Mouse (Mus musculus): ENCODE results near the gene Cops4. TPM values are rescaled to one million over a fixed set of nuclear protein-coding genes. Genes with fewer than 3 reads are reported as not detected.

The Cops4 gene
- polyA plus RNA-seq, 1 experiment from 2014 or later, result 254 TPM

GRCm38 (mm10) chr5:100572069-100572468 lies 54.0 kb downstream of the Cops4 start, which contains the start of gene Plac8:
Gene Plac8 (minus strand): TSS chr5:100572245.
- Histone ChIP-seq H3K27me3 (ENCODE audit: control insufficient read depth, insufficient read depth, low read length) (no peaks in the 10 kb centered on the region), H3K9ac (ENCODE audit: low read length) (no peak within 1 kb of the TSS), H3K4me1 (ENCODE audit: control insufficient read depth, insufficient read depth, low read length) (no peaks in the 10 kb centered on the region), H3K36me3 (ENCODE audit: control insufficient read depth, insufficient read depth, low read length) (no peaks in the 10 kb centered on the region), H3K27ac (replicated peaks; ENCODE audit: low read depth, low read length) (no peak within 1 kb of the TSS), H3K4me2 (ENCODE audit: low read depth, severe bottlenecking) (no peak within 1 kb of the TSS), H3K9me3 (ENCODE audit: control insufficient read depth, low read length) (no peaks in the 10 kb centered on the region), H3K4me3 (ENCODE audit: low read depth, low read length) (no peak within 1 kb of the TSS)
- WGBS, result 28% methylated on average over 7 of the region's 7 CpGs
- ATAC-seq (ENCODE audit: insufficient number of reproducible peaks, low FRiP score, low TSS enrichment, low read depth) (no peak), DNase-seq (ENCODE audit: low spot score) (no peak)

GRCm38 (mm10) chr5:100573256-100573655 lies 55.1 kb downstream of the Cops4 start:
- ATAC-seq (ENCODE audit: insufficient number of reproducible peaks, low FRiP score, low TSS enrichment, low read depth) (no peak), DNase-seq (ENCODE audit: low spot score) (no peak)
- Histone ChIP-seq H3K4me3 (ENCODE audit: low read depth, low read length) (no peak overlapping the region), H3K4me1 (ENCODE audit: control insufficient read depth, insufficient read depth, low read length) (no peaks in the 10 kb centered on the region), H3K9me3 (ENCODE audit: control insufficient read depth, low read length) (no peaks in the 10 kb centered on the region), H3K27ac (replicated peaks; ENCODE audit: low read depth, low read length) (no peak overlapping the region), H3K36me3 (ENCODE audit: control insufficient read depth, insufficient read depth, low read length) (no peaks in the 10 kb centered on the region), H3K4me2 (ENCODE audit: low read depth, severe bottlenecking) (no peak overlapping the region), H3K27me3 (ENCODE audit: control insufficient read depth, insufficient read depth, low read length) (no peaks in the 10 kb centered on the region), H3K9ac (ENCODE audit: low read length) (no peak overlapping the region)
- 92% methylated on average over 5 of the region's 5 CpGs for WGBS

DNA sequence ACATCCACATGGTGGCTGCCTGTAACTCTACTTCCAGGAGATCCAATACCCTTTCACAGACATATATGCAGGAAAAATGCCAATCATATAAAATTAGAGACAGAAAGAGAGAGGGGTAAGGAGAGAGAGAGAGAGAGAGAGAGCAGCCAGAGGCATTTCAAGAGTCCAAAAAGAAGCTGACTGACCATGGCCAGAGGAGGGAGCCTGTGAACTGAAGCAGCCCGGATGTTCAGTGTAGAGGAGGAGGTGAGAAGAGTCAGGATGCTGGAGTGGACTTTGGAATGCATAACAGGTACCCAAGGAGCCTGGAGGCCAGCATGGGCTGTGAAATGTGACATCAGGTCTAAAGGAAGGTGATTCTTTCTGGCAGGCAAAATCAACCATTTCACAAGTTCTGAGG lies 56.7 kb downstream of the Cops4 start:
- Histone ChIP-seq H3K4me1 (ENCODE audit: control insufficient read depth, insufficient read depth, low read length) (no peaks in the 10 kb centered on the region), H3K9me3 (ENCODE audit: control insufficient read depth, low read length) (no peaks in the 10 kb centered on the region), H3K27ac (replicated peaks; ENCODE audit: low read depth, low read length) (no peak overlapping the region), H3K4me2 (ENCODE audit: low read depth, severe bottlenecking) (no peak overlapping the region), H3K9ac (ENCODE audit: low read length) (no peak overlapping the region), H3K4me3 (ENCODE audit: low read depth, low read length) (no peak overlapping the region), H3K36me3 (ENCODE audit: control insufficient read depth, insufficient read depth, low read length) (no peaks in the 10 kb centered on the region), H3K27me3 (ENCODE audit: control insufficient read depth, insufficient read depth, low read length) (no peaks in the 10 kb centered on the region)
- WGBS, result 45% methylated on average over 1 of the region's 1 CpGs
- DNase-seq (ENCODE audit: low spot score), result no peak
- no peak for ATAC-seq (ENCODE audit: insufficient number of reproducible peaks, low FRiP score, low TSS enrichment, low read depth)

- Histone ChIP-seq H3K27ac (replicated peaks; ENCODE audit: low read depth, low read length) (no peak overlapping the region), H3K36me3 (ENCODE audit: control insufficient read depth, insufficient read depth, low read length) (no peaks in the 10 kb centered on the region), H3K4me1 (ENCODE audit: control insufficient read depth, insufficient read depth, low read length) (no peaks in the 10 kb centered on the region), H3K4me3 (ENCODE audit: low read depth, low read length) (no peak overlapping the region), H3K27me3 (ENCODE audit: control insufficient read depth, insufficient read depth, low read length) (no peaks in the 10 kb centered on the region), H3K4me2 (ENCODE audit: low read depth, severe bottlenecking) (no peak overlapping the region), H3K9ac (ENCODE audit: low read length) (no peak overlapping the region), H3K9me3 (ENCODE audit: control insufficient read depth, low read length) (no peaks in the 10 kb centered on the region)
- WGBS, result 90% methylated on average over 5 of the region's 5 CpGs
- DNase-seq (ENCODE audit: low spot score) (no peak), ATAC-seq (ENCODE audit: insufficient number of reproducible peaks, low FRiP score, low TSS enrichment, low read depth) (no peak)
Measured at GRCm38 (mm10) chr5:100578863-100579411, 60.8 kb downstream of the Cops4 start.

DNA sequence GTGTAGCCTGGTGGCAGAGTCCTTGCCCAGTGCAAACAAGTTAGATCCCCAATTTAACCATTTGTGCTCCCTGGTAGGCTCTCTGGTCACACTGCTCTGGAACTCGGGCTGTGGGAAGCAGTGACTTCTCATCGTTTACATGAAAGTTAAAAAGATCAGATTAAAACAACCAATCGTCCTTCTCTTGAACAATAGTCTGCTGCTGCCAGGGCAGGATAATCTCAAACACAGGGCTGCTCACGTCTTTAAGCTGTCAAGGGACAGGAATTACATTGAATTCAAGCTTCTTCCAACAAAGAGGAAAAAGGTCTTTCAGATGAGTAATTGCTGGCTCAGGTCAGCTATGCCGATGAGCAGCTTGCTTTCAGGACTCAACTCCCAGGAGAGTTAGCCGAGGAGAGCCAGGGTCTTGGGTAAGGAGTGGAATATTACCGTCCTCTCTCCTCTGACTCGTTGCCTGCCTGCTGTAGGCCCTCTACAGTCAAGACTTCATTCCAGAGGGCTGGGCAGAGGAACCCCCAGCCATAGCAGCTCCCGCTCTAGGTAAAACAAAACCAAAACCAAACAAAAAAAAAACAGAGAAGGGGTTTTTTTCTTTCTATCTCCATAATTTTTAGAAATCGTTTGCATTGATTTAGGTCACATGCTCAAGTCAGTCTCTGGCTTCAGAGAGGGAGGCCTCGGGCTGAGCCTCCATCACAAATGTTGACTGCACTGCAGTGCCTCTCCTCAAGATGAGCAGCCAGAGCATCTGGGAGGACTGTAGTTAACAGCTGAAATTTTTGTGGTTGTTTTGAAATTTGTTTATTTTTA lies 63.7 kb downstream of the Cops4 start:
- no peaks in the 10 kb centered on the region for H3K4me1 ChIP-seq (ENCODE audit: control insufficient read depth, insufficient read depth, low read length)
- 79% methylated on average over 11 of the region's 11 CpGs for WGBS
- H3K4me3 ChIP-seq (ENCODE audit: low read depth, low read length), result no peak overlapping the region
- DNase-seq (ENCODE audit: low spot score) (no peak), ATAC-seq (ENCODE audit: insufficient number of reproducible peaks, low FRiP score, low TSS enrichment, low read depth) (no peak)
- H3K27ac ChIP-seq (replicated peaks; ENCODE audit: low read depth, low read length), result no peak overlapping the region
- H3K36me3 ChIP-seq (ENCODE audit: control insufficient read depth, insufficient read depth, low read length), result no peaks in the 10 kb centered on the region
- no peaks in the 10 kb centered on the region for H3K27me3 ChIP-seq (ENCODE audit: control insufficient read depth, insufficient read depth, low read length)
- no peaks in the 10 kb centered on the region for H3K9me3 ChIP-seq (ENCODE audit: control insufficient read depth, low read length)
- no peak overlapping the region for H3K9ac ChIP-seq (ENCODE audit: low read length)
- no peak overlapping the region for H3K4me2 ChIP-seq (ENCODE audit: low read depth, severe bottlenecking)

GRCm38 (mm10) chr5:100582435-100582826 lies 64.3 kb downstream of the Cops4 start:
- Histone ChIP-seq H3K4me1 (ENCODE audit: control insufficient read depth, insufficient read depth, low read length) (no peaks in the 10 kb centered on the region), H3K4me3 (ENCODE audit: low read depth, low read length) (no peak overlapping the region), H3K27ac (replicated peaks; ENCODE audit: low read depth, low read length) (no peak overlapping the region), H3K9me3 (ENCODE audit: control insufficient read depth, low read length) (no peaks in the 10 kb centered on the region), H3K27me3 (ENCODE audit: control insufficient read depth, insufficient read depth, low read length) (no peaks in the 10 kb centered on the region), H3K36me3 (ENCODE audit: control insufficient read depth, insufficient read depth, low read length) (no peaks in the 10 kb centered on the region), H3K4me2 (ENCODE audit: low read depth, severe bottlenecking) (no peak overlapping the region), H3K9ac (ENCODE audit: low read length) (no peak overlapping the region)
- DNase-seq (ENCODE audit: low spot score) (no peak), ATAC-seq (ENCODE audit: insufficient number of reproducible peaks, low FRiP score, low TSS enrichment, low read depth) (no peak)
- WGBS, result 97% methylated on average over 5 of the region's 5 CpGs

DNA sequence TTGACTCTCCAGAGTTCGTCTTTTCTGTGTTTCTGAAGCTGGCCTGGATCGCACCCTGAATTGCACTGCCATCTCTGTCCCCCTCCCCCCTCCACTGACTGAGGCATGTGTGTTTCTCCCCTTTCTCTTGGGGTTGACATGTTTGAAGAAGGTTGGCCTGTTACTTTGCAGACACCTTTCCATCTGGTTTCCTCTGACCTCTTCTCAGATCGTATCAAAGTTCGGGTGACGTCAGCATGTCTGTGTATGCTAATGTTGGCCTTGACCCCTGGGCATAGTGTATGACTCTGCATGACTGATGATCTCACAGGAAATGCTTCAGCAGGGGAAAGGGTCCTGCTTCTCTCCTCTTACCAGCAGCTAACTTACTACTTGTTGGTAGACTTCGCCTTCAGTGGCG lies 65.0 kb downstream of the Cops4 start:
- H3K27me3 ChIP-seq (ENCODE audit: control insufficient read depth, insufficient read depth, low read length), result no peaks in the 10 kb centered on the region
- no peaks in the 10 kb centered on the region for H3K36me3 ChIP-seq (ENCODE audit: control insufficient read depth, insufficient read depth, low read length)
- ATAC-seq (ENCODE audit: insufficient number of reproducible peaks, low FRiP score, low TSS enrichment, low read depth), result no peak
- no peak overlapping the region for H3K4me3 ChIP-seq (ENCODE audit: low read depth, low read length)
- DNase-seq (ENCODE audit: low spot score), result no peak
- H3K9me3 ChIP-seq (ENCODE audit: control insufficient read depth, low read length), result no peaks in the 10 kb centered on the region
- H3K9ac ChIP-seq (ENCODE audit: low read length), result no peak overlapping the region
- no peak overlapping the region for H3K27ac ChIP-seq (replicated peaks; ENCODE audit: low read depth, low read length)
- no peaks in the 10 kb centered on the region for H3K4me1 ChIP-seq (ENCODE audit: control insufficient read depth, insufficient read depth, low read length)
- no peak overlapping the region for H3K4me2 ChIP-seq (ENCODE audit: low read depth, severe bottlenecking)
- WGBS, result 89% methylated on average over 7 of the region's 7 CpGs

DNA sequence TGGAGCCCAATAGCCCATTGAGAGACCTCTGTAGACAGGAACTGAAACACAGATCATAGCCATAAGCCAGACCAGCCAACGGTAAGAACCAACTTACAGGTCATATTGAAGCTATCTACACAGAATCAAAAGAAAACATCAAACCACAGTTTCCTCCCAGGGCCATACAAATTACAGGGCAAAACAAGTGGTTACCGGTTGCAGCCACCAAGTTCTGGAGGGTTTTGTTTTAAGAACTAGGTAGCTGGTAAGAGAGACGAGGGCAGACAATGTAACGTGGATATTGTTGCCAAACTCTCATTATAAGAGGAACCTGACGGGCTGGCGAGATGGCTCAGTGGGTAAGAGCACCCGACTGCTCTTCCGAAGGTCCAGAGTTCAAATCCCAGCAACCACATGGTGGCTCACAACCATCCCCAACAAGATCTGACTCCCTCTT lies 67.1 kb downstream of the Cops4 start:
- Histone ChIP-seq H3K9ac (ENCODE audit: low read length) (no peak overlapping the region), H3K4me3 (ENCODE audit: low read depth, low read length) (no peak overlapping the region), H3K36me3 (ENCODE audit: control insufficient read depth, insufficient read depth, low read length) (no peaks in the 10 kb centered on the region), H3K27ac (replicated peaks; ENCODE audit: low read depth, low read length) (no peak overlapping the region), H3K4me1 (ENCODE audit: control insufficient read depth, insufficient read depth, low read length) (no peaks in the 10 kb centered on the region), H3K27me3 (ENCODE audit: control insufficient read depth, insufficient read depth, low read length) (no peaks in the 10 kb centered on the region), H3K4me2 (ENCODE audit: low read depth, severe bottlenecking) (no peak overlapping the region), H3K9me3 (ENCODE audit: control insufficient read depth, low read length) (no peaks in the 10 kb centered on the region)
- no peak for DNase-seq (ENCODE audit: low spot score)
- ATAC-seq (ENCODE audit: insufficient number of reproducible peaks, low FRiP score, low TSS enrichment, low read depth), result no peak
- WGBS, result 92% methylated on average over 8 of the region's 8 CpGs

Data from limb, embryonic 11.5 days (tissue).